Mouse (Mus musculus) embryonic fibroblast, embryonic 13.5 days (primary cell): ENCODE results near the gene Defa26. TPM values are rescaled to one million over a fixed set of nuclear protein-coding genes. Genes with fewer than 3 reads are reported as not detected.
"Not testable (repeated sequence)": the region's sequence is repeated elsewhere in the genome, so short reads cannot be mapped to it uniquely, and the experiment has no call there.

Experiments used
- H3K27ac ChIP-seq: 2 replicates; pipeline ENCODE4 v1.5.1; 2012; ENCODE audit warnings: low read length, control low read depth, inconsistent platforms; ENCODE audit not compliant: insufficient read depth
- H3K4me1 ChIP-seq: 2 replicates; pipeline ENCODE4 v1.6.1; 2011; ENCODE audit warnings: low read length; ENCODE audit not compliant: control insufficient read depth, insufficient read depth
- H3K4me3 ChIP-seq: 2 replicates; pipeline ENCODE4 v1.5.1; 2011; ENCODE audit warnings: mild to moderate bottlenecking, control low read depth, low read length; ENCODE audit not compliant: insufficient read depth
- polyA plus RNA-seq: library from polyadenylated mRNA; stranded (reverse); fragments of >200 nt; gene quantifications from 2 replicates; pipeline ENCODE4 v1.2.4, GENCODE M21; 2011; ENCODE audit warnings: low read depth; ENCODE audit not compliant: missing spikeins, insufficient read length

Gene Defa26
- not detected in 2 replicates for polyA plus RNA-seq

- not testable (repeated sequence) for H3K27ac ChIP-seq, H3K4me1 ChIP-seq, H3K4me3 ChIP-seq
Measured at GRCm38 (mm10) chr8:21617883-21618282, at the start of gene Defa26. Gene Defa26, plus strand, starts transcription at chr8:21618183.

GRCm38 (mm10) chr8:21582706-21583105 is 35.3 kb upstream of the Defa26 start, which contains the start of gene Defa28:
Gene Defa28, plus strand, starts transcription at chr8:21583006.
- not testable (repeated sequence) for H3K4me1 ChIP-seq, H3K4me3 ChIP-seq, H3K27ac ChIP-seq

- not testable (repeated sequence) for H3K27ac ChIP-seq, H3K4me3 ChIP-seq, H3K4me1 ChIP-seq
Measured at GRCm38 (mm10) chr8:21594408-21594807, 23.6 kb upstream of the Defa26 start, which contains the start of gene Gm7861. Gene Gm7861, minus strand, starts transcription at chr8:21594508.

- not testable (repeated sequence) for H3K4me1 ChIP-seq, H3K27ac ChIP-seq, H3K4me3 ChIP-seq
Measured at GRCm38 (mm10) chr8:21655480-21655879, 37.5 kb downstream of the Defa26 start, which contains the start of gene Defa17. Gene Defa17, plus strand, starts transcription at chr8:21655780.

GRCm38 (mm10) chr8:21665497-21665896 is 47.5 kb downstream of the Defa26 start, which contains the start of gene Defa34:
Gene Defa34, plus strand, starts transcription at chr8:21665797.
- not testable (repeated sequence) for H3K27ac ChIP-seq, H3K4me3 ChIP-seq

More at GRCm38 (mm10) chr8:21665497-21665896, 47.5 kb downstream of the Defa26 start, which contains the start of gene Defa34:
- H3K4me1 ChIP-seq: not testable (repeated sequence)

Other genes with a start within 250 kb of the Defa26 start
- gene Defa2, start 239.7 kb upstream of the Defa26 start, polyA plus RNA-seq: not detected in 2 replicates
- not detected in 2 replicates for gene Defa33, start 226.4 kb upstream of the Defa26 start, polyA plus RNA-seq
- not detected in 2 replicates for gene Defa36, start 190.8 kb upstream of the Defa26 start, polyA plus RNA-seq
- gene Gm7849, start 161.6 kb upstream of the Defa26 start, polyA plus RNA-seq: not detected in 2 replicates
- gene Defa20, start 108.9 kb upstream of the Defa26 start, polyA plus RNA-seq: not detected in 2 replicates
- gene Defa32, start 89.2 kb upstream of the Defa26 start, polyA plus RNA-seq: not detected in 2 replicates
- gene Defa37, start 52.8 kb upstream of the Defa26 start, polyA plus RNA-seq: not detected in 2 replicates
- not detected in 2 replicates for gene Defa28, start 35.2 kb upstream of the Defa26 start, polyA plus RNA-seq
- gene Gm7861, start 23.7 kb upstream of the Defa26 start, polyA plus RNA-seq: not detected in 2 replicates
- gene Defa17, start 37.6 kb downstream of the Defa26 start, polyA plus RNA-seq: not detected in 2 replicates
- gene Defa34, start 47.6 kb downstream of the Defa26 start, polyA plus RNA-seq: not detected in 2 replicates
- gene AY761184, start 85.5 kb downstream of the Defa26 start, polyA plus RNA-seq: not detected in 2 replicates
- gene Defa24, start 116.3 kb downstream of the Defa26 start, polyA plus RNA-seq: not detected in 2 replicates
- gene Defb50, start 205.4 kb downstream of the Defa26 start, polyA plus RNA-seq: not detected in 2 replicates
- gene Defb2, start 221.7 kb downstream of the Defa26 start, polyA plus RNA-seq: not detected in 2 replicates
- gene Defb10, start 240.7 kb downstream of the Defa26 start, polyA plus RNA-seq: not detected in 2 replicates